Mouse (Mus musculus) ES-E14 (cell line): Measurements from ENCODE around the gene Bglap. TPM values are rescaled to one million over a fixed set of nuclear protein-coding genes. Genes with fewer than 3 reads are reported as not detected.

ENCODE experiments used
- DNase-seq: peaks from one replicate; pipeline ENCODE4 v3.0.0-alpha.2; 2013; ENCODE audit warnings: low read depth, low spot score
- H3K27ac ChIP-seq: 2 replicates; pipeline ENCODE4 v1.5.1; 2012; ENCODE audit warnings: low read depth, mild to moderate bottlenecking, low read length, moderate library complexity, mixed read lengths; ENCODE audit not compliant: poor library complexity, insufficient read depth, severe bottlenecking
- H3K36me3 ChIP-seq: 2 replicates; pipeline ENCODE4 v1.6.1; 2012; ENCODE audit warnings: mild to moderate bottlenecking, low read length, moderate library complexity, mixed read lengths; ENCODE audit not compliant: control insufficient read depth, poor library complexity, insufficient read depth, severe bottlenecking
- H3K4me1 ChIP-seq, 2 experiments: fragments of 150-350 bp in 1 of 2; sonication (generic) in 1 of 2; 2 replicates each; pipeline ENCODE4 v1.6.1; 2012; ENCODE audit warnings: low read length in 2 of 2, mild to moderate bottlenecking in 1 of 2, mixed read lengths in 1 of 2; ENCODE audit not compliant: control insufficient read depth in 2 of 2, insufficient read depth in 2 of 2, poor library complexity in 1 of 2
- H3K4me3 ChIP-seq, 2 experiments: fragments of 150-350 bp in 1 of 2; sonication (generic) in 1 of 2; 2 replicates each; pipeline ENCODE4 v1.5.1; 2012; ENCODE audit warnings: low read length in 2 of 2, low read depth in 1 of 2, mild to moderate bottlenecking in 1 of 2, mixed read lengths in 1 of 2; ENCODE audit not compliant: insufficient read depth in 1 of 2, poor library complexity in 1 of 2, severe bottlenecking in 1 of 2
- H3K9ac ChIP-seq: 2 replicates; pipeline ENCODE4 v1.6.1; 2012; ENCODE audit warnings: low read depth, mild to moderate bottlenecking, low read length, mixed read lengths; ENCODE audit not compliant: poor library complexity, insufficient read depth, severe bottlenecking
- H3K9me3 ChIP-seq: fragments of 150-350 bp; sonication (generic); 2 replicates; pipeline ENCODE4 v1.6.1; 2012; ENCODE audit warnings: low read depth, mild to moderate bottlenecking, low read length; ENCODE audit not compliant: control insufficient read depth, insufficient read depth
- CHD2 ChIP-seq: IDR thresholded peaks from 2 replicates; pipeline ENCODE4 v1.6.1; 2014; ENCODE audit warnings: mild to moderate bottlenecking, low read depth, low read length, inconsistent platforms
- HCFC1 ChIP-seq: IDR thresholded peaks from 2 replicates; pipeline ENCODE4 v1.6.1; 2012; ENCODE audit warnings: low read length, inconsistent platforms, borderline replicate concordance; ENCODE audit not compliant: insufficient read depth
- MAFK ChIP-seq: IDR thresholded peaks from 2 replicates; pipeline ENCODE4 v1.6.1; 2014; ENCODE audit warnings: mild to moderate bottlenecking, low read depth, low read length, inconsistent platforms; ENCODE audit not compliant: insufficient read depth
- ZC3H11A ChIP-seq: IDR thresholded peaks from 2 replicates; pipeline ENCODE4 v1.6.1; 2012; ENCODE audit warnings: low read depth, mild to moderate bottlenecking, inconsistent platforms, low read length, borderline replicate concordance
- ZNF384 ChIP-seq: IDR thresholded peaks from 2 replicates; pipeline ENCODE4 v1.6.1; 2012; ENCODE audit warnings: low read depth, low read length, inconsistent platforms
- in situ Hi-C, 2 experiments: fragments of 600-800 bp; cut with MboI; formaldehyde crosslinking; loops; one replicate each; pipeline ENCODE4 v1.15.1; 2025; ENCODE audit warnings: low sequenced_read_pairs in 2 of 2, inconsistent platforms in 1 of 2; ENCODE audit not compliant: unreplicated experiment in 2 of 2
- total RNA-seq: library from RNA; depleted of rRNA; stranded (reverse); fragments of 300-350 nt; gene quantifications from 2 replicates; pipeline ENCODE4 v1.2.3, GENCODE M21; 2012

Bglap gene
- total RNA-seq, 1 experiment, result not detected

GRCm38 (mm10) chr3:88415668-88416067, 31.4 kb upstream of the Bglap start:
- H3K9me3 ChIP-seq, result no peaks in the 10 kb centered on the region
- peaks cover 2 to 5% of the 10 kb centered on the region in 2 experiments; a peak in 2 of 4 replicates for H3K4me1 ChIP-seq
- H3K27ac ChIP-seq, result no peak overlapping the region
- H3K36me3 ChIP-seq, result peaks cover 16% of the 10 kb centered on the region
- TF ChIP-seq MAFK (no peak), HCFC1 (no peak), CHD2 (no peak), ZNF384 (no peak), ZC3H11A (no peak)
- no peak overlapping the region for H3K4me3 ChIP-seq
- in situ Hi-C loops, result no loop called here
- peak overlapping the region; percentile 3; the same call in 1 of the 2 replicates for H3K9ac ChIP-seq
- no peak for DNase-seq

GRCm38 (mm10) chr3:88412636-88413035, 28.4 kb upstream of the Bglap start:
- in situ Hi-C loops, result no loop called here
- H3K9ac ChIP-seq, result no peak overlapping the region
- no peaks in the 10 kb centered on the region for H3K9me3 ChIP-seq
- no peak overlapping the region for H3K4me3 ChIP-seq
- H3K27ac ChIP-seq, result no peak overlapping the region
- DNase-seq, result no peak
- peaks cover 6% of the 10 kb centered on the region for H3K36me3 ChIP-seq
- TF ChIP-seq MAFK (no peak), HCFC1 (no peak), ZC3H11A (no peak), ZNF384 (no peak), CHD2 (no peak)
- H3K4me1 ChIP-seq, result peaks cover 2 to 5% of the 10 kb centered on the region in 2 experiments; a peak in 2 of 4 replicates

- H3K9ac ChIP-seq, result no peak overlapping the region
- H3K9me3 ChIP-seq, result no peaks in the 10 kb centered on the region
- H3K36me3 ChIP-seq, result peaks cover 6% of the 10 kb centered on the region
- TF ChIP-seq HCFC1 (no peak), MAFK (no peak), ZNF384 (no peak), ZC3H11A (no peak), CHD2 (no peak)
- H3K27ac ChIP-seq, result no peak overlapping the region
- no peak overlapping the region for H3K4me3 ChIP-seq
- in situ Hi-C loops, result no loop called here
- H3K4me1 ChIP-seq, result peaks cover 4 to 7% of the 10 kb centered on the region in 2 experiments; a peak in 3 of 4 replicates
- DNase-seq, result no peak
These were observed 27.4 kb upstream of the Bglap start for GRCm38 (mm10) chr3:88411681-88412080.

- peak overlapping the region; percentile 76 for H3K9ac ChIP-seq
- H3K27ac ChIP-seq, result peak overlapping the region; percentile 73; the same call in 1 of the 2 replicates
- peaks cover 4 to 7% of the 10 kb centered on the region in 2 experiments; a peak in 3 of 4 replicates for H3K4me1 ChIP-seq
- H3K4me3 ChIP-seq, result peak overlapping the region; percentile 85 to 93
- peak; percentile 28 for DNase-seq
- peaks cover 6% of the 10 kb centered on the region for H3K36me3 ChIP-seq
- TF ChIP-seq MAFK, result no peak
- no peak for TF ChIP-seq ZNF384
- TF ChIP-seq CHD2, result no peak
- TF ChIP-seq ZC3H11A, result no peak
- TF ChIP-seq HCFC1, result no peak
- in situ Hi-C loops, result no loop called here
- no peaks in the 10 kb centered on the region for H3K9me3 ChIP-seq
These were observed 26.4 kb upstream of the Bglap start for GRCm38 (mm10) chr3:88410645-88411031.
